Mouse (Mus musculus) erythroblast, adult 5-6 weeks (primary cell): ENCODE measurements around the gene Nfatc3. TPM values are rescaled to one million over a fixed set of nuclear protein-coding genes. Genes with fewer than 3 reads are reported as not detected.

ENCODE experiments used
- ATAC-seq: replicated peaks from 2 replicates; pipeline ENCODE4 v1.8.0; 2016; ENCODE audit warnings: moderate number of reproducible peaks, mild to moderate bottlenecking, moderate TSS enrichment, inconsistent platforms; ENCODE audit not compliant: poor library complexity, low FRiP score, severe bottlenecking
- total RNA-seq, 2 experiments: library from RNA; stranded (forward) in 1 of 2; stranded (reverse) in 1 of 2; fragments of 150-400 nt in 1 of 2; fragments of 200-764, 138-1000 nt in 1 of 2; gene quantifications; 2 replicates each; pipeline versions ENCODE4 v1.2.3 to v1.2.4; 2015 to 2017; ENCODE audit warnings: low replicate concordance in 2 of 2

The Nfatc3 gene
- total RNA-seq (2015; ENCODE audit: low replicate concordance) (52.2 and 56.7 TPM in 2 replicates), total RNA-seq (2017; ENCODE audit: low replicate concordance) (24.5 and 32.7 TPM in 2 replicates)

- peak; percentile 93 for ATAC-seq
Measured at GRCm38 (mm10) chr8:106058731-106059612, at the start of gene Nfatc3. Nfatc3 (plus strand) TSS chr8:106058840.

DNA sequence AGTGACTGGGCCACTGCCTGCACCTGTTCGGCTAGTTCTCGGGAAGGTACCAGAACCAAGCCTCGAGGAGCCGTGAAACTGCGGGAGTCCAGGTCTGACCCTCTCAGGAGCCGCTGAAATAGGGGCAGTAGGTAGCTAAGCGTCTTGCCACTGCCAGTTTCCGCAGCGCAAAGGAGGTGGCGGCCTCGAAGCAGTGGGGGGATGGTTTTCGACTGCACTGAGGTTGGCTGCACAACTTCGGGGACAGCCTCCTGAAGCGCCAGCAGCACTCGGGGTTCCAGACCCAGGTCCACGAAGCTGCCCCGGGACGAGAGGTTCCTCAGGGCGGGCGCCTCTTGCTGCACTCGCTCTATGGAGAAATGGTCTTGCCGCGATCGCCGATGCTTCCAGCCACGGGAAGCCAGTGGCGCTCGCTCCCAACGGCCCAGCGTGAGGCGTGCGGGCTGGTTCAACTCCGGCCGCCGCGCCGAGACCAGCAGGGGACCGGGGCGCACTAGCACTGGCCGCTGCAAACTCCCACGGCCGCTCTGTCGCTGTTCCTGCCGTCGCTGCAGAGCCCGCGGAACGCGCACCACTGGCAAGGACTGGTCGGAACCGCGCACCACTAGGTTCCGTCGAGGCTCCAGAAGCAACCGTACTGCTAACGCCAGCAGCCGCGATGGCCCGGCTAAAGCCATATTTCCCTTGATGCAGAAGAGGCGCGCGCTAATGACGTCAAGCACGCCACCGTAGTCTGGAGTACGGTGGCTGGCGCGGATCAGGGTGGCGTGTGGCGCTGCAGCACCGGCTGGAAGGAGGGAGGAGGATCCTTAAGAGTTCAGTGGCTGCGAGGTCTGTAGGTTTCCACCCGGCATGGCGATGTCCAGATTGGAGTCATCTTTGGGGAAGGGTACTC, 47.6 kb upstream of the Nfatc3 start:
- peak; percentile 94 for ATAC-seq

DNA sequence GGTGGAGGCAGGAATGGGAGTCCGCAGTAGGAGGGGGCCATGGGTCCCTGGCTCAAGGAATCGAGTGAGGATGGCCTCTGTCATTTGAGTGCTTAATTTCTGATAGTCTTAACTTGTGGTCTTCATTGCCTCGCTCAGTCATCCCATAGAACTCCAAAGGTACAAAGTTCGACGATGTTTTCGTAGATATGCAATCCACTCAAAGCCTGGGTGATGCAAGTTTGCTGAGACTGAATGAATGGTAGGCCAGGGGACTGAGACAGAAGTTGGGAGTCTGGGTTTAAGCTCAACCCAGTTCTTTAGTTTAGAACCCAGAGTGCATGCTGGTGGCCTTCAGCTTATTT, 47.0 kb upstream of the Nfatc3 start, which contains the start of gene Ddx28:
Gene Ddx28, minus strand, starts transcription at position 240 of the 344 bp plus-strand sequence.
- ATAC-seq, result no peak; the same call in 1 of the 2 replicates

DNA sequence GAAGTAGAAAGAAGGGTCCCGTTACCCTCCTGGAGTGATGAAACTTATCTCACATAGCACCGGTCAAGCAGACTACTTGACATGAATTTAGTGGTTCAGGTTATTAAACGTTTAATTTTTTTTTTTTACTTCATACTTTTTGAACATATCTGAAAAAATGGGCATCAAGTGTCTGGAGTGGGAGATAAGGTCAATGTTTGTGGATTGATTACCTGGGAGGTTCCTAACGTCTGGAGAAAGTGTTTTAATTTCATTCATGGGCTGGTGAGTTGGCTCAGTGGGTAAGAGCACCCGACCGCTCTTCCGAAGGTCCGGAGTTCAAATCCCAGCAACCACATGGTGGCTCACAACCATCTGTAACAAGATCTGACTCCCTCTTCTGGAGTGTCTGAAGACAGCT, 46.4 kb upstream of the Nfatc3 start:
- 0 out of 2 replicates have a peak, but pooled peaks have one; percentile 21 for ATAC-seq

- ATAC-seq, result no peak
Measured at GRCm38 (mm10) chr8:106016284-106016683, 42.4 kb upstream of the Nfatc3 start.

DNA sequence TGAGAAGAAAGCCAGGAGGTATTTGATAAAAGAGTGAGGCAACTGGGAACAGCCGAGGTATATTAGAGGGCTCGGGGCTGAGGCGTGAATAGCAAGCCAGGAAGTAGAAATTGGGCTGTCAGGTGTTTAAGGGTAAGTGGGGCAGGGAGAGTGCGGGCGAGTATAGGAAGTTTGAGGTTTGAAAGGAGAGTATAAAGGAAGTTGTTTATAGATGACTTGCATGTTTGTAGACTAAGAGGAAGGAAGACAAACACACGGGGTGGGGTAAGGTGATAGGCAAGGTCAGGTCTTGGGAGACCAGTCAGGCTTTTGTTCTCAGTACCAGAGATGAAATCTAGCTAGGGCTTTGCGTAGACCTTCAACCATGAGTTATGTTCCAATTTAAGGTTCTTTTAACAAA, 41.5 kb upstream of the Nfatc3 start:
- peak; percentile 48; the same call in 1 of the 2 replicates for ATAC-seq

DNA sequence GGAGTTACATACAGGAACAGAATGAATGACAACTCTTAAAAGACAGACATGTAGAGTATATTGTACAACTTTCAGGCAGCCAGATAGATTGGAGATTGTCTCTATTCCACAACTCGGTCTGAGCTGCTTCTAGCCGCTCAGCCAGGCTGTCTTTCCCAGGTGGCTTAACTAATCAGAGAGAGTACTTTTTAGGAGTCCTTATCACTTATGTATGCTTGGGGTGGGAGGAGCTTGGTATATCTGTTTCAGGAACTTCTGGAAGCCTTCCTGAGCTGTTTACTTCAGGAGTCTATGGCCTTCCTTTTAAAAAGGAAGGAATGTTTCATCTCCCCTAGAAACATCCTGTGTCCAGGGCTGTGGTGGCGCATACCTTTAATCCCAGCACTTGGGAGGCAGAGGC, 40.6 kb upstream of the Nfatc3 start:
- ATAC-seq, result peak; percentile 57; the same call in 1 of the 2 replicates

DNA sequence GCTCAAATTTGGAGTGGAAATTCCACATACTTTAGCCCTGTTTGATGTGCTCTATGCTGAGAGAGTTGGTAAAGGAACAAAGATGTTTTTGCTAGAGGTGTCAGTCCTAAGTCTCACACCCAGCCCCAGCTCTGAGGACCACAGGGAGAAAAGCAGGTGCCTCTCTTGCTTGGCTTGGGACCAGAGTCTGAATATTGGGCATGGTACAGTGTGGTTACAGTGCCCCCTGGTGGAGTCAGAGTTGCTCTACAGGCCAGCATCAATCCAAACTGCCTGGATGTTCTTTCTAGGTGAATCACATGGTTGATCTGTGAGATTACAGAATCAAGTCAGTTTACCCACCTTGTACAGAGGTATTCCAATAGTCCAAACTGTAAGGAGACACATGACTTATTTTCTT, 36.2 kb upstream of the Nfatc3 start:
- ATAC-seq, result peak; percentile 92

DNA sequence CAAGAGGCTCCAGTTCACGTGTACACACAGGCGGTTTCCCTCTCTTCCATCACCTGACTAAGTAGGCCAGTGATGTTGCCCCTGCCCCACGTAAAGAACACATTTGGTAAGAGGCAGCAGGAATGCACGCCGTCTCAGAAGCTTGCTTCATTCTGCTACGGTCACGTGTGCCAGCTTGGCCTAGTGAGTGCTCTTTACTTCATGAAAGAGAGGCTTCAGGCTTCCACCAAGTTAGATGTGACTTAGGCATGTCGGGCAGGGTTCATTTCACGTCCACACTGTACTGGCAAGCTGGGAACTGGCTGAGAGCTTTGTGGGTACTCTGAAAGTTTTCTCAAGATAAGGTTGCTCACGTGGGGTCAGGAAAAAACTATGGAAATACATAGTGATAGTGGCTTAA, 19.9 kb upstream of the Nfatc3 start:
- no peak for ATAC-seq

DNA sequence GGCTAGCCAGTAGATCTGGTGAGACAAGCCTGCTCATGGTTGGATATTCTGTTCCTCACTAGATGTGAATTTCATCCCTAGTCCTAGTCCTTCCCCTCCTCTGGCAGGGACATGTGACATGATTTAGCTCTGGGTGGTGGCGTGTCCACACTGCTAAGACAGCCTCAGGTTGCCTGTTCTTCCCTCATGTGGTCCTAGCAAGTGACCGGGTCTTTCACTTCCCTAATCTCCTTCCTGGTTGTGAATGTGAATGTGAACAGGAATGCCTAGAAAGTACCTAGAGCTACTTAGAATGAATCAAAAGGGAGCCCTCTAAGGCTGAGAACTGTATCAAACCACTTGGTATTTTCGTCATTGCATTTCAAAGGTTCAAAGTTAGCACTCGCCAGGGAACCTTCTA, 19.0 kb upstream of the Nfatc3 start:
- ATAC-seq, result no peak

DNA sequence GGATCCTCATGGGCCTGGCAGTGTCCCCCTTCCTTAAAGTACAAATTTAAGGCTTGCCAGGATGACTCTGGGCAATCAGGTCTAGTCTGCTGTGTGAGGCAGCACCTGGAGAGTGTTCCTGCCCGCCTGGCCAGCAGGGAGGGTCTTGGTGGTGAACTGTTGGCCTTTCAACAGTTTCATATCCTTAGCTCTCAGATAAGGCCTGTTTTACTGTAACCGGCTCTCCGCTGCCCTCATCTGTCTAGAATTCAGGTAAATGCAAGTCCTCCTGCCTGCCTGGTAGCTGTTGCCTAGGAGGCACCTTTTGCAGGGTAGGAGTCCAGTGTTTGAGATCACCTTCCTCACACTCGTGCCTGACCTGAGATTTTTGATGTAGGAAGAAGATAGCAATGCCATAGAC, 18.4 kb upstream of the Nfatc3 start:
- no peak for ATAC-seq

GRCm38 (mm10) chr8:106043055-106043454, 15.6 kb upstream of the Nfatc3 start:
- ATAC-seq, result no peak

DNA sequence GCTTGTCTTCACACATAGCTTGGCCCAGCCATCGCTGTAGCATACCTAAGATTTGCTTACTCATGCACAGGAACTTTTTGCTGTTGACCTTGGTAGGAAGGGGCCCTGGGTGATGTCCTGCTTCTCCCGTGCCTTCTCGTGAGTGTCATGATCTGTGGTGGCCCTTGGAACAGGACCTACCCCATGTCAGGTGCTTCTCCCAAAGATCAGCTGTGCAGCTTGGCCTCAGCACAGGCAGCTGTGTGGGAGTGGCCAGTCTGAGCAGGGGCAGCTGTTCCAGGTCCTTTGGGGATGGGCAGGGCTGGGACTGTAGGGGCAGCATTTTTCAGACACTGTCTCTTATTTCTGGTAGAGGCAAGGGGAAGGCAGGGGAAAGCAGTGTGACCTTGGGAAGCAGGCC, 14.5 kb upstream of the Nfatc3 start:
- ATAC-seq, result peak; percentile 32; the same call in 1 of the 2 replicates

DNA sequence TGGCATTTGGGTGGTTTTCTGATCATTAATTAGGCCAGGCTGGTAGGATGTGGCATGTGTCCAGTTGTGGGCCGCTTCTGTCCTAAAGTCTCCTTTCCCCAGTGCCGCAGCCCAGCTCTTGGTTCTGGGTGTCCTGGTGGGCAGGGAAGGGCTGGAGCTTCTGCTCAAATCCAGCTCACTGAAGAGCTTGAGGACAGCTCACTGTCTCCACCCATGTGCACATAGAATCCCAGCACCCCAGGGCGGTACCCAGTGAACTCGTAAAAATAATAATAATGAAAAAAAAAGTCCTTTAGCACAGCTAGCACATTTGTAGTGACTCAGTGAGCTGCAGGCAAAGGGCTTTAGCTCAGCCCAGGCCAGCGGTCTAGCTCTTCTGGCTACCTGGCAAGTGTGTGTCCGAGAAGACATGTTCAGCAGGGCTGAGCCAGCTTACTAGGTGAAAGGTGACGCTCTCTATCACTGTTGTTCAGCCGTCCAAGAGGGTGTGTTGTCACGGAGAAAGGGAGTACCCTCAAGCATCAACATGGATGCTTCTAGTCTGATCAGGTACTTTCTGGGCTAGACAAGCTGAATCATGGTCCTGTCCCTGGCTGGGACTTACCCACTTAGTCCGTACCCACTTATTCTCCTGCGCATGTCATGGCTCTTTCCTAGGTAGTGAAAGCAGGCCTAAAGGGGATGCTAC, 11.6 kb upstream of the Nfatc3 start:
- no peak for ATAC-seq

- no peak for ATAC-seq
Measured at GRCm38 (mm10) chr8:106047854-106048630, 10.6 kb upstream of the Nfatc3 start.

DNA sequence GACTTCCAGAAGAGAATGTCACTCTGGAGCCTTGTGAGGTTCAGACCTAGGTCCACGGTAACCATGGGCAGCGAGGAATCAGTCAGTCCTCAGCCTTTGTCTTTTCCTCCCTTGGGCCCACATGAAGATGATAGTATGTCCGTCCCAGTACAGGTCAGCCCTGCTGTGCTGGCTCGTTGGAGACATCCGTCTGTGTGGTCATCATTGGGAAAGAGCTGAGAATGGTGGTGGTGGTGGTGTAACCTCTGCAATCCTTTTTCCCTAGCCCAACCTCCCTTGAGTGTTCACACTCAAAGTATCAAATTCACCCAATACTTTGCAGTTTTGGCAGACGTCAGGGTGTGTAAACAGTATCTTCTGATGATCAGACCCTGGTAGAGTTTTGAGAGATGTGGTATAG, 8.8 kb upstream of the Nfatc3 start:
- no peak for ATAC-seq

- no peak for ATAC-seq
Measured at GRCm38 (mm10) chr8:106051068-106051467, 7.6 kb upstream of the Nfatc3 start.

DNA sequence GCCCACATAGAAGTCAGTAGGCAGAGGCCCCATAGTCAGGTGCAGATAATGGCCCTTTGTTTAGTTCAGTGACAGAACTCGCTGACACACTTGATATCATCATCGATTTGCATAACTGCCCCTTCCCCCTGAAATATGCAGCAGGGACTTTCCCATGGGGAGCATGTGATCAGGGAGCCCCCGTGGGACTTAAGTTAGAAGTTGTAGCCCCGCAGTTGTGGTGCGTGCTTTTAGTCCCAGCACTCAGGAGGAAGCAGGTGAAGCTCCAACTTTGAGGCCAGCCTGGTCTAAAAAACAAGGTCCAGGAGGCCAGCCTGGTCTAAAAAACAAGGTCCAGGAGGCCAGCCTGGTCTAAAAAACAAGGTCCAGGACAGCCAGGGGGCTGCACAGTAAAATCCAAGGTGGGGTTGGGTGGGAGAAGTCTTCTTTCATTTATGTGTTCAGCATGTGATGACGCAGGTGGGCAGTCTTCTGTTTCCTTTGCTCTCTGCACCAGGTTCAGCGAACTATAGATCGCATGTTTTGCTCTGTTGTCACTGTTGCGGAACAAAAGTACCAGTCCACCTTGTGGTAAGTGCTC, 6.0 kb upstream of the Nfatc3 start:
- no peak for ATAC-seq
